Mouse (Mus musculus) urinary bladder, postnatal 36 days (tissue): ENCODE results near the gene Olfr965.
"Not testable (repeated sequence)": the region's sequence is repeated elsewhere in the genome, so short reads cannot be mapped to it uniquely, and the experiment has no call there.

ENCODE experiments used
- DNase-seq, 2 experiments: peaks; one replicate each; pipeline ENCODE4 v3.0.0; 2022; ENCODE audit warnings: low spot score in 2 of 2, mixed read lengths in 1 of 2

The Olfr965 gene

GRCm38 (mm10) chr9:39711053-39711452 is at the start of gene Olfr965:
TSS of gene Olfr965 (plus strand) at chr9:39711353.
- no peak for DNase-seq

GRCm38 (mm10) chr9:39666905-39667304 is 44.2 kb upstream of the Olfr965 start, which contains the start of gene Olfr963:
TSS of gene Olfr963 (plus strand) at chr9:39667205.
- DNase-seq, result no peak

GRCm38 (mm10) chr9:39669723-39670122 is 41.4 kb upstream of the Olfr965 start:
- no peak for DNase-seq

- DNase-seq, result no peak
These were observed 36.3 kb upstream of the Olfr965 start for GRCm38 (mm10) chr9:39674820-39675219.

GRCm38 (mm10) chr9:39678557-39678956 is 32.6 kb upstream of the Olfr965 start:
- DNase-seq, result no peak

GRCm38 (mm10) chr9:39679280-39679679 is 31.9 kb upstream of the Olfr965 start:
- DNase-seq, result no peak

GRCm38 (mm10) chr9:39701123-39701522 is 10.0 kb upstream of the Olfr965 start:
- DNase-seq, result not testable (repeated sequence)

- DNase-seq, result no peak
These were observed 4.1 kb upstream of the Olfr965 start, which contains the start of gene Olfr149 for GRCm38 (mm10) chr9:39707017-39707416. TSS of gene Olfr149 (minus strand) at chr9:39707117.

- no peak for DNase-seq
These were observed 2.2 kb upstream of the Olfr965 start for GRCm38 (mm10) chr9:39708958-39709357.

GRCm38 (mm10) chr9:39730678-39731077 is 19.5 kb downstream of the Olfr965 start, which contains the start of gene Olfr150:
TSS of gene Olfr150 (plus strand) at chr9:39730978.
- no peak for DNase-seq

- DNase-seq, result no peak
These were observed 29.6 kb downstream of the Olfr965 start for GRCm38 (mm10) chr9:39740741-39741140.

- no peak for DNase-seq
These were observed 34.8 kb downstream of the Olfr965 start, which contains the start of gene Olfr967 for GRCm38 (mm10) chr9:39745949-39746348. TSS of gene Olfr967 (plus strand) at chr9:39746249.

- DNase-seq, result no peak
These were observed 35.3 kb downstream of the Olfr965 start for GRCm38 (mm10) chr9:39746428-39746827.
